Mouse (Mus musculus) E14TG2a.4 (cell line): Measurements from ENCODE around the gene Cytip.

ENCODE experiments used
- H3K27me3 ChIP-seq: 2 replicates; pipeline ENCODE4 v1.6.1; 2014; ENCODE audit warnings: low read length, control low read depth; ENCODE audit not compliant: insufficient read depth
- H3K36me3 ChIP-seq: 2 replicates; pipeline ENCODE4 v1.6.1; 2014; ENCODE audit warnings: low read length, control low read depth; ENCODE audit not compliant: insufficient read depth
- H3K4me1 ChIP-seq: replicated peaks from 2 replicates; pipeline ENCODE4 v1.6.1; 2014; ENCODE audit warnings: low read depth, low read length, control low read depth
- H3K4me3 ChIP-seq: replicated peaks from 2 replicates; pipeline ENCODE4 v1.5.1; 2014; ENCODE audit warnings: mild to moderate bottlenecking, low read length
- H3K9me3 ChIP-seq: 2 replicates; pipeline ENCODE4 v1.6.1; 2014; ENCODE audit warnings: low read length, control low read depth
- CTCF ChIP-seq: conservative IDR thresholded peaks from 2 replicates; pipeline ENCODE4 v1.5.1; 2014; ENCODE audit warnings: low read length
- NANOG ChIP-seq: IDR thresholded peaks from 2 replicates; pipeline ENCODE4 v1.6.1; 2014; ENCODE audit warnings: borderline replicate concordance, low read length, mixed read lengths
- POU5F1 ChIP-seq: IDR thresholded peaks from 2 replicates; pipeline ENCODE4 v1.6.1; 2014; ENCODE audit warnings: low read length, borderline replicate concordance

Cytip gene

DNA sequence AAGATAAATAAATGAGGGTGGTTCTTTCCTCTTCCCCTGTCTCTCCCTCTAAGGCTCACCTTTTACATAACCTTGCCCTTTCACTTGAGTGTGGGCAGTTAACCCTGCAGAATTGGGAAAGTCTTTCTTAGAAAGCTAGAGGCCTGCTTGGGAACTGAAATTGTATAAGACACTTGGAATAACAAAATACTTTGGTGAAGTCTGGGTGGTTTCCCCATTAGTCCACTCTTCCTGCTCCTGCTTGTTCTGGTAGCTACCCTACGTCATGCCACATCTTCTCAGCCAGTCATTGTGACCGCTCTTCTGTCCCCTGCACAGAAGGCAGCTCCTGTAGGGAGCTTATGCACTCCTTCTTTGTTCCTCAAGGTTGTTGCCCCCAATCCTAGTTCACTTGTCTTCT is 26.2 kb downstream of the Cytip start:
- H3K36me3 ChIP-seq = no peaks in the 10 kb centered on the region
- TF ChIP-seq CTCF (no peak), NANOG (no peak), POU5F1 (no peak)
- no peak overlapping the region for H3K4me3 ChIP-seq
- H3K4me1 ChIP-seq = no peaks in the 10 kb centered on the region
- no peaks in the 10 kb centered on the region for H3K9me3 ChIP-seq
- H3K27me3 ChIP-seq = no peaks in the 10 kb centered on the region

DNA sequence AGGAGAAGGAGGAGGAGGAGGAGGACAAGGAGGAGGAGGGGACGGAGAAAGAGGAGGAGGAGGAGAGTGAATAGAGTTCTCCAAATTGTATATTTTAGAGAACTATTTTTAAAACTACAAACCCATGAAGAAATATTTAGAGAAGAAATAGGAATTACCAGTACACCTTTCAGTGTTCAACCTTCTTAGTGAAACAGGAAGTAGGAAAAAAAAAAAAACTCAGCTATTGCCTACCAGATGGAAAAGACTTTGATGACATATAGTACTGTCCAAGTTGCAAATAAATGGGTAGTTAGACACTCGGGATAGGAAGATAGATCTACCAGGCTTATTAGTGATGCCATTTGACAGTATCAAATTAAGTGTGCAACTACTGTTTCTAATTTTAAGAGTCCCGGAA is 27.7 kb downstream of the Cytip start:
- no peaks in the 10 kb centered on the region for H3K36me3 ChIP-seq
- no peaks in the 10 kb centered on the region for H3K27me3 ChIP-seq
- no peaks in the 10 kb centered on the region for H3K4me1 ChIP-seq
- TF ChIP-seq CTCF (no peak), NANOG (no peak), POU5F1 (no peak)
- H3K9me3 ChIP-seq = no peaks in the 10 kb centered on the region
- H3K4me3 ChIP-seq = no peak overlapping the region

DNA sequence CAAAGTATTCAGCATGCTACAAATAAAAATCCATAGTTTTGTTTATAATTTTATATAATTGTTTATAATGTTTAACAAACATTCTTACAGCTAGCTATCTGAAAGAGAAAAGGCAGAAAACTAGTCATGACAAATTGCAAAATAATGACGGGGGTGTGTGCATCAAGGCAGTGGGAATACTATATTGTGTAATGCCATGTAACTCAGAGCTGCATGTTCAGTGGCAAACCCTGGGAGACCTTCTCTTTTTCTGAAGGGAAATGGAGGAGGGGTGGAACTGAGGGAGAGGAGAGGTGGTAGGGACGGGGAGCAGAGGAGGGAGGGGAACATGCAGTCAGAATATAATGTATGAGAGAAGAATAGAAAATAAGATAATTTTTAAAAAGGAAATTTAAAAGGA is 28.6 kb downstream of the Cytip start:
- H3K36me3 ChIP-seq = no peaks in the 10 kb centered on the region
- no peak for TF ChIP-seq POU5F1
- no peak for TF ChIP-seq CTCF
- no peak for TF ChIP-seq NANOG
- H3K4me1 ChIP-seq = no peaks in the 10 kb centered on the region
- H3K27me3 ChIP-seq = no peaks in the 10 kb centered on the region
- H3K9me3 ChIP-seq = no peaks in the 10 kb centered on the region
- no peak overlapping the region for H3K4me3 ChIP-seq

DNA sequence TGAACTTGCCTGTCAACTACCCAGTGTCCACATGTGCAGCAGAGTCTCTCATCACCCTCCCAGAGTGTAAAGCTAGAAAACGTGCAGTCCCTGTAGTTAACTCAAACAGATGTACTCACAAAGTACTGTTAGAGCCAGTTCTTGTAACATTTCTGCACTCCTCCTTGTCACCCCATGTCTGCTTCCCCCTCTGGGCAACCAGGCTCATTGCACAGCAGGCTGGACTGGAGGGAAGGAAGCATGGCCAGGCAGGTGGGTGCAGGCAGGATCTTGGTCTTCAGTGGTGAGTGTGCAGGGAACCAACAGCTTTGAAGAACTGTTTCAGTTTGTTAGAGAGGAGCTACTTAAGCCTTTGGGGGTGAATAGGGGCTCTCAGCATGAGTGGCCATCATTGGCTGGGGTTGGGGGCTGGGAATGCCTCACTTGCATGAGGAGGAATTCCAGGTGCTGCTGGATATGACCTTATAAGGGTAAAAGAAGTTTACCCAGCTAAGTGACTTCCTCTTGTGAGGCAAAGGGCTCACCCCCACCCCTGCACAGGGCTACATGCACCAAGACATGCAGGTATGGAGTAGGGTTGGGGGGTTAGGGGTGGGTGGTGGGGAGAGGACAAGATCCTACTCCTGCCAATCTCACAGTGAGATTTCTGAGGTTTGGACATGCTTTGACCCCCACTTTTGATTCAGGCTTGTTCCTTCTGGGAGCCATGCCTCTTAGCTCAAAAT is 31.7 kb downstream of the Cytip start:
- Histone ChIP-seq H3K4me1 (no peaks in the 10 kb centered on the region), H3K9me3 (no peaks in the 10 kb centered on the region), H3K36me3 (no peaks in the 10 kb centered on the region), H3K27me3 (no peaks in the 10 kb centered on the region), H3K4me3 (no peak overlapping the region)
- TF ChIP-seq POU5F1 = no peak
- TF ChIP-seq CTCF = no peak
- no peak for TF ChIP-seq NANOG

DNA sequence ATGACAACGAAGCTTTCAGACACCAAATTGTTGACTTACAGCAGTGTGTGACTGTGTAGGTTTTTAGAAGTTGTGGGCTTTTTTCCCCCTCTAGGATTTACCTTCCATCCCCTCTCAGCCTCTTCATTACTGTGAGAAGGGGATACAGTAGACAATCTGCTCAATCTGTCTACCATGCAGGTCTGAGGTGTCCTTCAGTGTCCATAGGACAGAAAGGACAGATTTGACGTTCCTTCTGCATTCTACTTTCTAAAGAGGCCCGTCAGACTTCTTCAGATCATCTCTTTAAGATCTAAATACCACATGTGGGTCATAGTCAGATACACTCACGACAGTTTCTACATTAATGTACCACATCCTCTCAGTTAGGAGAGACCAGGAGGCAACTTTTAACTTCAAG is 33.5 kb downstream of the Cytip start:
- H3K4me1 ChIP-seq = no peaks in the 10 kb centered on the region
- H3K27me3 ChIP-seq = no peaks in the 10 kb centered on the region
- TF ChIP-seq CTCF = no peak
- no peak for TF ChIP-seq POU5F1
- TF ChIP-seq NANOG = no peak
- no peak overlapping the region for H3K4me3 ChIP-seq
- no peaks in the 10 kb centered on the region for H3K36me3 ChIP-seq
- no peaks in the 10 kb centered on the region for H3K9me3 ChIP-seq

DNA sequence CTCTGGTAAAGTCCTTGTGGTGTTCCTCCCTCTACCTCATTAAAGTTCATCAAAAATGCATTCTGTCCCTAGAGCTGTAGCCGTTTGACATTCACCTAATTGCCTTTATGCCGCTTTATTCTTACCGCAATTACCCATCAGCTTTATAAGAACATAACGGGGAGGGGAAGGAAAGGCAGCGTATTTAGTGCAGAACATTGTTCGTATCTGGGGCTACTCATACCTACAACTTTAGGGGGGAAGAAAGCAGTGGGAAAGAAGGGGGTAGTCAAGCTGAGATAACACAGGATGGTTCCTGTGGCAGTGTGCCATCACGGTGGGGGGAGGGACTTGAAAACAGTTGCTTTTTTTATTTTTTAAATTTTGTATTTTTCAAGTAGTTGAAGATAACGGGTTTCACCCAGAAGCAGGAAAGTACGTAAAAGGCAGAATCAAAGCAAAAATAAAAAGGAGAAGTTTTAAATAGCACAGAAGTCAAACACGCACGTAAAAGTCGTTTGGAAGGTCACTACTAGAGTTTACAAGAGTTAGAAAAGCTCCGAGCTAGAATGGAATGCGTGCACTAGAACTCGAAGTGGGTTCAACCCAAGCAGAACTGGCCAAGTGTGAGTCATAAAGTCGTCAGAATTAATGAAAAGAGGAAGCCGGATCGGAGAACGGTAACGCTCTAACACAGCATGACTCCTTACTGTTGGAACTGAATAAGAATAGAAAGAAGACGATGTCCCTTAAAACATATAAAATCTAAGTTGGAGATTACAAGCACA is 34.6 kb downstream of the Cytip start:
- no peak overlapping the region for H3K4me3 ChIP-seq
- no peaks in the 10 kb centered on the region for H3K27me3 ChIP-seq
- no peaks in the 10 kb centered on the region for H3K36me3 ChIP-seq
- TF ChIP-seq NANOG = no peak
- H3K9me3 ChIP-seq = no peaks in the 10 kb centered on the region
- H3K4me1 ChIP-seq = no peaks in the 10 kb centered on the region

DNA sequence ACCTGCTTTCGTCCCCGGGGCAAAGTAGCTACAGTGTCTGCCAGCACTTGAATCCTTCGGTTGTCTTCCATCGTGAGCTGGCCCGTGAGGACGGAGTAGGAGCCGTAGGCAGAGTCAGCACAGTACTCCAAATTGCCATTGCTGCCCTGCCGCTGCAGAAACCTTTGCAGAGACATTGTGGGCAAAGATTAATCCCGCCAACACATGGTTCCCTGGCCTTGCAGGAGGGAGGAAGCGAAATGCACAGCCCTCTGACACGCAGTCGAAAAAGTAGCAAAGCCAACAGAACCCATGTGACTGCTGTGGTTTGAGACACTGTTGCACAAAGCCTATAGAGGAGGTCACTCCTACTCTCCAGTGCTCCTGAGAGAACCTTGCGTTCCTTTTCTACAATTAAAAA is 35.5 kb downstream of the Cytip start:
- H3K4me1 ChIP-seq = no peaks in the 10 kb centered on the region
- no peaks in the 10 kb centered on the region for H3K9me3 ChIP-seq
- no peak overlapping the region for H3K4me3 ChIP-seq
- no peak for TF ChIP-seq NANOG
- no peak for TF ChIP-seq POU5F1
- TF ChIP-seq CTCF = no peak
- no peaks in the 10 kb centered on the region for H3K36me3 ChIP-seq
- H3K27me3 ChIP-seq = no peaks in the 10 kb centered on the region

DNA sequence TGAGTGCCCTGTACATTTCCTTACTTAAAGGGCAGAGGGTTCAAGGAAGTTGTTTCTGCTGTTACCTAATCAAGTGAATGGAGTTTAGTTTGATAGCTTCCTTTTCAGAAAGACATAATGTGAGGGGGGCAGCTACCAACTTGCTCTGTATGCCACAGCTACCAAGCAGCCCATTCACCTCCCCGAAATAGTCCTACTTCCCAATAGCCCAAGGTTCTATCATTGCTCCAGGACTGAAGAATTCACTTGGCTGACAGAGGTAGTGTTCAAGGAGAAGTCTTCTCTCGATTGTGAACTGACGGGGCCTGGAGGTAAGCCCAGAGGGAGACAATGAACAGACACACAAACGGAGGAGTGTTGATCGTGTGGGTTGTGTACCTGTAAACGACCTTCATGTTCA is 36.2 kb downstream of the Cytip start:
- H3K36me3 ChIP-seq = no peaks in the 10 kb centered on the region
- H3K4me1 ChIP-seq = no peaks in the 10 kb centered on the region
- TF ChIP-seq POU5F1 = no peak
- no peak for TF ChIP-seq NANOG
- TF ChIP-seq CTCF = no peak
- H3K4me3 ChIP-seq = no peak overlapping the region
- no peaks in the 10 kb centered on the region for H3K27me3 ChIP-seq
- H3K9me3 ChIP-seq = no peaks in the 10 kb centered on the region

DNA sequence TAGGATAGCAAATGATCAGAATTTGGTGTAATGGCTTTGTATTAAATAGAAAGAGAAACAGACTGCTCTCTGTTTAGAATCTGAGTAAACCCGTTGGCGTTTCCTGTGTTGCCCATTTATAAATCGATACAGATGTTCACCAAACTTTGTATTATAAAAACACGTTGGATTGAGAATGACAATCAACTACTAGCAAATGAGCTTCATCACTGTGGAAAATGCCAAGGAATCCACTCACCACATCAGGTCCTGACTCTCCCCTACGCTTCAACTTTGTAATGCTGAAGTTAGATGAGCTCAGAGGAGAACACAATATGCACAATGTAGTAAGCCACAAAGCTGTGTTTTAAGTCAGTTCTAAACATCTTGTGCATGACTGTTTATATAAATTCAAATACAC is 36.8 kb downstream of the Cytip start:
- Histone ChIP-seq H3K4me1 (no peaks in the 10 kb centered on the region), H3K27me3 (no peaks in the 10 kb centered on the region), H3K4me3 (no peak overlapping the region), H3K36me3 (no peaks in the 10 kb centered on the region), H3K9me3 (no peaks in the 10 kb centered on the region)
- no peak for TF ChIP-seq POU5F1
- TF ChIP-seq NANOG = no peak
- TF ChIP-seq CTCF = no peak
